Mouse (Mus musculus) B cell, adult 2 months (primary cell): ENCODE results near the gene Pou1f1.

Experiments used
- DNase-seq, 2 experiments: peaks; one replicate each; pipeline ENCODE4 v3.0.0; 2022

Pou1f1 gene

GRCm38 (mm10) chr16:65564951-65565350 is 44.6 kb downstream of the Pou1f1 start:
- DNase-seq, result no peak

DNA sequence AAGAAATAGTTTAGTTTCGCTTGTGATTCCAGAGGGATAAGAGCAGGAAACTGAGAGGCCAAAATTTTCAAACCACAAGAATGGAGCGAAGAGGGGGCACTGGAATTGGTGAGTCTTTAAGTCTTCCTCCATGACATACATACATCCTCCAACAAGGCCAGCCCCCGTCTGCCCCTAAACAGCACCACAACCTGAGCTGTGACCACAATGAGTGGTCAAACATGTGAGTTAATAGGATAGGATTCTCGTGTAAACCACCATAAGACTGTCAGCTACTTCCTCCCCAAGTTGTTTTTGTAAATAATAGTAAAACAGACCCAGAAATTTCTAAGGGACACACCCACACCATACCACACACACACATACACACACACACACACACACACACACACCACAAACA is 48.5 kb downstream of the Pou1f1 start:
- no peak for DNase-seq

- DNase-seq, result peak; percentile 21 to 30
Observed at GRCm38 (mm10) chr16:65577298-65578029, 57.2 kb downstream of the Pou1f1 start.
